Mouse (Mus musculus) heart, postnatal 0 days (tissue): Measurements from ENCODE around the gene Nlrc5.

Source experiments
- CTCF ChIP-seq: IDR thresholded peaks from 2 replicates; pipeline ENCODE4 v1.5.1; 2016; ENCODE audit warnings: antibody characterized with exemption, control low read depth, low read depth
- EP300 ChIP-seq: IDR thresholded peaks from 2 replicates; pipeline ENCODE4 v1.6.1; 2016; ENCODE audit warnings: antibody characterized with exemption, low read depth

DNA sequence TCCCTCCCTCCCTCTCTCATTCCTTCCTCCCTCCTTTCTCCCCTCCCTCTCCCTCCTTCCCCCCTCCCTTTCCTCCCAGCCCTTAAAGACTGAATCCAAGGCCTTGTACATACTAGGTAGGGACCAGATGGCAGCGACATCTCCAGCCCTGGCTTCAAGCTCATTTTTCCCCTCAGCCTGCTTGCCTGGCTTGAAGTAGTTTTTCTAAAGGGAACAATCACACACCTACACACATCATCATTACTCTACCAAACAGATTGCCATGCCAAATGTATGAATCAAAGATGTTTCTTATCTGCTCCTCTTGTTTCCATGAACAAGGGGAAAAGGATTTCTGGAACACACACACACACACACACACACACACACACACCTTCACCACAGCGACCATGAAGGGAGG is 10.3 kb downstream of the Nlrc5 start:
- no peak for TF ChIP-seq CTCF
- no peak for TF ChIP-seq EP300
